Comparison of ENCODE assay signal across 8 mouse cellular contexts in the genomic region with DNA sequence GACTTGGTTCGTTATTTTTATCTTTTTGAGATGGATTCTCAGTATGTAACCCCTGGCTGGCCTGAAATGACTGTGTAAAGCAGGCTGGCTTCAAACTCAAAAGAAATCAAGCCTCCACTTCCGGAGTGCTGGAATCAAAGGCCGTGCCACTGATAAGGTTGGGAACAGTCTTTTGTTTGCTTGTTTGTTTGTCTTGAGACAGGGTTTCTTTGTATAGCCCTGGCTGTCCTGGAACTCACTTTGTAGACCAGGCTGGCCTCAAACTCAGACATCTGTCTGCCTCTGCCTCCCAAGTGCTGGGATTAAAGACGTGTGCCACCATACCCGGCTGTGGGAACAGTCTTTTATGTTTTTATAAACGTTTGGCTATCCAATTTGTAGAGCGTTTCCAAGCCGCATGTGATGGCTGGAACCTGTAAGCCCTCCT. TPM values are rescaled to one million over a fixed set of nuclear protein-coding genes. Genes with fewer than 3 reads are reported as not detected.
DNase-seq lines count a peak whose midpoint lies in the region; ATAC-seq and TF ChIP-seq lines count a peak whose summit lies in the region.

No protein-coding gene starts in this region.

- no peak for DNase-seq in lung, postnatal 25 days (ENCODE audit: low spot score)
- DNase-seq in limb, embryonic 14.5 days (ENCODE audit: low spot score): no peak
- DNase-seq in adrenal gland, adult 8-10 months: no peak
- DNase-seq in urinary bladder, adult 2 months (ENCODE audit: low spot score): no peak
- no peak for DNase-seq in layer of hippocampus, postnatal 14 days (ENCODE audit: low spot score in 2 of 2)

- H3K4me2 ChIP-seq in lung, embryonic 16.5 days (ENCODE audit: low read depth, low read length): peak overlapping the region; percentile 61
- H3K4me2 ChIP-seq in limb, embryonic 14.5 days (replicated peaks; ENCODE audit: low read depth, low read length, severe bottlenecking): peak overlapping the region; percentile 84

- 23% methylated on average over 8 of the region's 8 CpGs for WGBS in lung, embryonic 16.5 days
- 27% methylated on average over 8 of the region's 8 CpGs for WGBS in limb, embryonic 14.5 days
- 17% methylated on average over 8 of the region's 8 CpGs for WGBS in small intestine, adult 2 months

- H3K4me1 ChIP-seq in lung, embryonic 16.5 days (replicated peaks; ENCODE audit: control insufficient read depth, insufficient read depth, low read length): peaks cover 13% of the 10 kb centered on the region
- H3K4me1 ChIP-seq in limb, embryonic 14.5 days (ENCODE audit: control insufficient read depth, insufficient read depth, low read length): no peaks in the 10 kb centered on the region
- H3K4me1 ChIP-seq in small intestine, adult 2 months (ENCODE audit: control insufficient read depth, insufficient read depth, insufficient read length, low read length): no peaks in the 10 kb centered on the region; the same call in 1 of the 2 replicates

- TF ChIP-seq CTCF in small intestine, adult 2 months (IDR thresholded peaks at IDR 0.05; ENCODE audit: extremely low read depth, insufficient read length, insufficient replicate concordance, low read depth, low read length): no peak

- TF ChIP-seq POLR2A in limb, embryonic 14.5 days (IDR thresholded peaks at IDR 0.05; ENCODE audit: borderline replicate concordance, extremely low read depth, insufficient read depth, insufficient read length): no peak
- TF ChIP-seq POLR2A in small intestine, adult 2 months (IDR thresholded peaks at IDR 0.05; ENCODE audit: low read depth, low read length): no peak

- H3K9me3 ChIP-seq in lung, embryonic 16.5 days (ENCODE audit: control insufficient read depth, low read length): no peaks in the 10 kb centered on the region
- no peaks in the 10 kb centered on the region for H3K9me3 ChIP-seq in limb, embryonic 14.5 days (ENCODE audit: control insufficient read depth, low read length)

- peaks cover 17% of the 10 kb centered on the region for H3K36me3 ChIP-seq in lung, embryonic 16.5 days (ENCODE audit: control insufficient read depth, insufficient read depth, low read length)
- H3K36me3 ChIP-seq in limb, embryonic 14.5 days (ENCODE audit: control insufficient read depth, insufficient read depth, low read length): peaks cover 32% of the 10 kb centered on the region
- peaks cover 13% of the 10 kb centered on the region for H3K36me3 ChIP-seq in small intestine, adult 2 months (ENCODE audit: control insufficient read depth, insufficient read depth, low read length)

- no peaks in the 10 kb centered on the region for H3K27me3 ChIP-seq in lung, embryonic 16.5 days (ENCODE audit: control insufficient read depth, insufficient read depth, low read depth, low read length)
- H3K27me3 ChIP-seq in limb, embryonic 14.5 days (ENCODE audit: control insufficient read depth, insufficient read depth, low read length): no peaks in the 10 kb centered on the region
- no peaks in the 10 kb centered on the region for H3K27me3 ChIP-seq in small intestine, adult 2 months (ENCODE audit: control insufficient read depth, insufficient read depth, low read length)

- H3K4me3 ChIP-seq in lung, embryonic 16.5 days (ENCODE audit: low read length): peak overlapping the region; percentile 76
- peak overlapping the region; percentile 76 for H3K4me3 ChIP-seq in limb, embryonic 14.5 days (replicated peaks; ENCODE audit: low read length)
- peak overlapping the region; percentile 72 for H3K4me3 ChIP-seq in small intestine, adult 2 months (ENCODE audit: low read depth, low read length)

- H3K9ac ChIP-seq in lung, embryonic 16.5 days (ENCODE audit: low read length): peak overlapping the region; percentile 81
- H3K9ac ChIP-seq in limb, embryonic 14.5 days (ENCODE audit: low read depth, low read length, severe bottlenecking): peak overlapping the region; percentile 76

- peak overlapping the region; percentile 50 for H3K27ac ChIP-seq in lung, embryonic 16.5 days (ENCODE audit: low read length)
- H3K27ac ChIP-seq in limb, embryonic 14.5 days (replicated peaks; ENCODE audit: low read depth, low read length): peak overlapping the region; percentile 59
- H3K27ac ChIP-seq in small intestine, adult 2 months (ENCODE audit: insufficient read depth, low read depth, low read length): peak overlapping the region; percentile 90

- peak; percentile 22 for ATAC-seq in lung, embryonic 16.5 days (ENCODE audit: low read depth)
- ATAC-seq in erythroid progenitor cell, adult 5-6 weeks (replicated peaks; ENCODE audit: low FRiP score, poor library complexity, severe bottlenecking): peak; percentile 15; the same call in 1 of the 2 replicates
- peak; percentile 3; the same call in 1 of the 2 replicates for ATAC-seq in limb, embryonic 14.5 days (ENCODE audit: low FRiP score, low read depth)

RNA-seq across cellular contexts. Expression of a gene that starts 0.6 kb away (rescaled TPM):
- 37.9 and 41.6 TPM in 2 replicates for polyA plus RNA-seq in lung, embryonic 16.5 days (2015; fragmentation: Nextera tagmentation; extraction: Ambion mirVana)
- total RNA-seq in erythroid progenitor cell, adult 5-6 weeks (2015; ENCODE audit: low replicate concordance): 1.4 TPM in 1 of 2 replicates, not detected in the other
- 1.8 and 3.9 TPM in 2 replicates for total RNA-seq in erythroid progenitor cell, adult 5-6 weeks (2017; ENCODE audit: low replicate concordance)
- 49.9 and 57.8 TPM in 2 replicates for polyA plus RNA-seq in limb, embryonic 14.5 days (2012; rRNA removed)
- polyA plus RNA-seq in limb, embryonic 14.5 days (2014; fragmentation: Nextera tagmentation; extraction: Ambion mirVana): 43.0 and 47.0 TPM in 2 replicates
- 7.6 and 12.4 TPM in 2 replicates for polyA plus RNA-seq in small intestine, adult 2 months (2012; rRNA removed)
- total RNA-seq in adrenal gland, adult 8-10 months (2022): 10 to 100 TPM; 19.9 to 27.9 (median 24.7) TPM
- polyA plus RNA-seq in urinary bladder, adult 2 months (2012; rRNA removed): 28.3 and 32.8 TPM in 2 replicates
- 10 to 100 TPM; 25.5 to 28.4 TPM for total RNA-seq in layer of hippocampus, postnatal 14 days (2021)

RNA-seq across cellular contexts. Expression of a gene that starts 36.0 kb away (rescaled TPM):
- 19.4 and 20.6 TPM in 2 replicates for polyA plus RNA-seq in lung, embryonic 16.5 days (2015; fragmentation: Nextera tagmentation; extraction: Ambion mirVana)
- 71.7 and 82.9 TPM in 2 replicates for total RNA-seq in erythroid progenitor cell, adult 5-6 weeks (2015; ENCODE audit: low replicate concordance)
- 69.7 and 70.7 TPM in 2 replicates for total RNA-seq in erythroid progenitor cell, adult 5-6 weeks (2017; ENCODE audit: low replicate concordance)
- polyA plus RNA-seq in limb, embryonic 14.5 days (2012; rRNA removed): 19.6 and 21.1 TPM in 2 replicates
- polyA plus RNA-seq in limb, embryonic 14.5 days (2014; fragmentation: Nextera tagmentation; extraction: Ambion mirVana): 21.5 and 25.0 TPM in 2 replicates
- 1.7 and 3.9 TPM in 2 replicates for polyA plus RNA-seq in small intestine, adult 2 months (2012; rRNA removed)
- 10 to 100 TPM; 44.9 to 78.1 (median 58.6) TPM for total RNA-seq in adrenal gland, adult 8-10 months (2022)
- 20.0 and 23.8 TPM in 2 replicates for polyA plus RNA-seq in urinary bladder, adult 2 months (2012; rRNA removed)
- total RNA-seq in layer of hippocampus, postnatal 14 days (2021): 10 to 100 TPM; 64.3 to 66.8 TPM

RNA-seq across cellular contexts. Expression of a gene that starts 36.6 kb away (rescaled TPM):
- polyA plus RNA-seq in lung, embryonic 16.5 days (2015; fragmentation: Nextera tagmentation; extraction: Ambion mirVana): 126 and 130 TPM in 2 replicates
- total RNA-seq in erythroid progenitor cell, adult 5-6 weeks (2015; ENCODE audit: low replicate concordance): 63.8 and 81.7 TPM in 2 replicates
- total RNA-seq in erythroid progenitor cell, adult 5-6 weeks (2017; ENCODE audit: low replicate concordance): 18.3 and 46.8 TPM in 2 replicates
- polyA plus RNA-seq in limb, embryonic 14.5 days (2012; rRNA removed): 75.3 and 113 TPM in 2 replicates
- polyA plus RNA-seq in limb, embryonic 14.5 days (2014; fragmentation: Nextera tagmentation; extraction: Ambion mirVana): 138 and 140 TPM in 2 replicates
- 12.9 and 26.8 TPM in 2 replicates for polyA plus RNA-seq in small intestine, adult 2 months (2012; rRNA removed)
- total RNA-seq in adrenal gland, adult 8-10 months (2022): 100 to 1,000 TPM; 128 to 166 (median 148) TPM
- polyA plus RNA-seq in urinary bladder, adult 2 months (2012; rRNA removed): 111 and 117 TPM in 2 replicates
- total RNA-seq in layer of hippocampus, postnatal 14 days (2021): 100 to 1,000 TPM; 108 to 116 TPM
